Mouse (Mus musculus): ENCODE measurements around the gene B230118H07Rik. TPM values are rescaled to one million over a fixed set of nuclear protein-coding genes. Genes with fewer than 3 reads are reported as not detected.

B230118H07Rik gene
- polyA plus RNA-seq, 2 experiments, result 22.2 to 47.3 TPM

DNA sequence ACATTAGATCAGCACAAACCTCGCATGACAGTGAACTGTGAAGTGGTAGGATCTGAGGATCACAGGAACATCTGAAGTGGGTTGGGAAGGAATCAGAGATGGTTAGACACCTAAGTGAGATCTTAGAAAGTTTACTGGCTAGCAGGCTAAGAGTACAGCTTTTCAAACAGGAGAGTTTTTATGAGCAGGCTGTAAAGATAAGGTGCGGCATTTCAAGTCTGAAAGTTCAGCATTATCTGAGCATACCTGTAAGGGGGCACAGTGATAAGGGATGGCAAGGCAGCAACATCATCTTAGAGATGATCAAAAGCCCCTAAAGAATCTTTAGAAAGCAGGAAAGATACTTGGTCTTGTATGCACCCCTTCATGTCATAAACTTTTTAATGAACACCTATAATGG lies 81.8 kb downstream of the B230118H07Rik start:
- Histone ChIP-seq H3K4me2 (replicated peaks; ENCODE audit: low read depth, low read length, severe bottlenecking) (no peak overlapping the region), H3K36me3 (ENCODE audit: control insufficient read depth, insufficient read depth, low read length) (no peaks in the 10 kb centered on the region), H3K27me3 (ENCODE audit: control insufficient read depth, insufficient read depth, low read length) (no peaks in the 10 kb centered on the region), H3K9ac (ENCODE audit: low read depth, low read length, severe bottlenecking) (no peak overlapping the region), H3K4me3 (replicated peaks; ENCODE audit: low read length) (no peak overlapping the region), H3K9me3 (ENCODE audit: control insufficient read depth, low read length) (no peaks in the 10 kb centered on the region), H3K27ac (replicated peaks; ENCODE audit: low read depth, low read length) (no peak overlapping the region), H3K4me1 (ENCODE audit: control insufficient read depth, insufficient read depth, low read length) (no peaks in the 10 kb centered on the region)
- DNase-seq (ENCODE audit: low spot score) (no peak), ATAC-seq (ENCODE audit: low FRiP score, low read depth) (no peak)
- TF ChIP-seq POLR2A (IDR thresholded peaks at IDR 0.05; ENCODE audit: borderline replicate concordance, extremely low read depth, insufficient read depth, insufficient read length), result no peak
- 79% methylated on average over 2 of the region's 2 CpGs for WGBS

DNA sequence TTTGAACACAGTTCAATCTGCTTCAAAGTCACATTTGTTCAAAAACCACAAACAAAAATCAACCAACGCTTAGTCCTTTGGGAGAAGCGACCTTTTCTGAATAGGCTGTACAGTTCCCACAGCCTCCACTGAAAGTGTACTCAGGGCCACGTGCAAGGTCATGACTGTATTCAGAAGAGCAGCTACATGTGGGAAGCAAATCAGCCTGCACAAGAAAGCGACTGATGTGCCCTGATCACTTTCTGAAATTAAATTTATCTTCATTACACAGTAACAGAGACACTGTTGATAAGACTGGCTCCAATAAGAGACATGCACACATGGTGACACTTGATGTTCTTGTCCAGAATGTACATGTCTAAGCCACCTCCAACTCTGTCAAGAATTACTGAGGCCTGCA lies 85.6 kb downstream of the B230118H07Rik start:
- Histone ChIP-seq H3K4me2 (replicated peaks; ENCODE audit: low read depth, low read length, severe bottlenecking) (no peak overlapping the region), H3K9me3 (ENCODE audit: control insufficient read depth, low read length) (no peaks in the 10 kb centered on the region), H3K4me3 (replicated peaks; ENCODE audit: low read length) (no peak overlapping the region), H3K27me3 (ENCODE audit: control insufficient read depth, insufficient read depth, low read length) (no peaks in the 10 kb centered on the region), H3K9ac (ENCODE audit: low read depth, low read length, severe bottlenecking) (no peak overlapping the region), H3K27ac (replicated peaks; ENCODE audit: low read depth, low read length) (no peak overlapping the region), H3K36me3 (ENCODE audit: control insufficient read depth, insufficient read depth, low read length) (no peaks in the 10 kb centered on the region), H3K4me1 (ENCODE audit: control insufficient read depth, insufficient read depth, low read length) (no peaks in the 10 kb centered on the region)
- TF ChIP-seq POLR2A (IDR thresholded peaks at IDR 0.05; ENCODE audit: borderline replicate concordance, extremely low read depth, insufficient read depth, insufficient read length), result no peak
- no peak for DNase-seq (ENCODE audit: low spot score)
- 86% methylated on average over 4 of the region's 4 CpGs for WGBS
- ATAC-seq (ENCODE audit: low FRiP score, low read depth), result no peak

DNA sequence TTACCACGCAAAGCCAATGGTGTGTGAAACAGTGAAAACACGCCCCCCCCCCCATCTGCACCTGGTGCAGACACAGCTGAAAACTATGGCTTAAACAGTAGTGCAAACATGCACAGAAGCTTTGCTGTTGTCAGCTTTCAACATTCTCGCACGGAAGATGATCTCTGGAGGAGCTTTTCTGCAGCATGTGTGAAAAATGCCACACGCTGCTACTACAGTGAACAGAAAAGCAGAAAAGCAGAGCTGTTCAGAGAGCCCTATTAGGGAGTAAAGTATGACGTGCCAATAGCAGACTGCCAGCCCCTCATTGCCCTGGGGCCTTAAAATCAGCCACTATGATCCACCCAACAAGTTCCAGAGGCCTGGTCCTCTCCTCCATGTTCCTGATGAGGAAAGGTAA lies 86.1 kb downstream of the B230118H07Rik start:
- no peak overlapping the region for H3K9ac ChIP-seq (ENCODE audit: low read depth, low read length, severe bottlenecking)
- no peak overlapping the region for H3K4me3 ChIP-seq (replicated peaks; ENCODE audit: low read length)
- DNase-seq (ENCODE audit: low spot score), result no peak
- no peaks in the 10 kb centered on the region for H3K9me3 ChIP-seq (ENCODE audit: control insufficient read depth, low read length)
- 69% methylated on average over 6 of the region's 6 CpGs for WGBS
- ATAC-seq (ENCODE audit: low FRiP score, low read depth), result no peak
- H3K27ac ChIP-seq (replicated peaks; ENCODE audit: low read depth, low read length), result no peak overlapping the region
- H3K4me1 ChIP-seq (ENCODE audit: control insufficient read depth, insufficient read depth, low read length), result no peaks in the 10 kb centered on the region
- no peaks in the 10 kb centered on the region for H3K36me3 ChIP-seq (ENCODE audit: control insufficient read depth, insufficient read depth, low read length)
- H3K4me2 ChIP-seq (replicated peaks; ENCODE audit: low read depth, low read length, severe bottlenecking), result no peak overlapping the region
- H3K27me3 ChIP-seq (ENCODE audit: control insufficient read depth, insufficient read depth, low read length), result no peaks in the 10 kb centered on the region
- TF ChIP-seq POLR2A (IDR thresholded peaks at IDR 0.05; ENCODE audit: borderline replicate concordance, extremely low read depth, insufficient read depth, insufficient read length), result no peak

DNA sequence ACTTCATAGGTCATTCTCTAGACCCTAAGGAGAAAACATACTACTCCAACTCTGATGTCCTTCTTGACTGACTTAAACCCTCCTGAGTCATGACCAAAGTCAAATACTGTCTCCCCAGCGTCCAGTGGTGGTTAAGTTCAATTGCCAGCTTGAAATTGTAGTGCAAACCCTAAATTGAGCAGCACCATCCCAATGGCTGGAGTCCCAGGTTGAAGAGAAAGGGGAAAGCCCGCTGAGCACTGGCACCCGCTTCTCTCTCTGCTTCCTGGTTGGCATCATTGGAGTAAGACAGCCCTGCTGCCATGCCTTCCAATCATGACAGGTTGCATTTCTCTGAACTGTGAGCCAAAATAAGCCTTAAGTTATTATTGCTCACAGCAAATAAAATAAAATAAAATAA lies 89.9 kb downstream of the B230118H07Rik start:
- Histone ChIP-seq H3K4me1 (ENCODE audit: control insufficient read depth, insufficient read depth, low read length) (no peaks in the 10 kb centered on the region), H3K4me3 (replicated peaks; ENCODE audit: low read length) (no peak overlapping the region), H3K9ac (ENCODE audit: low read depth, low read length, severe bottlenecking) (no peak overlapping the region), H3K4me2 (replicated peaks; ENCODE audit: low read depth, low read length, severe bottlenecking) (no peak overlapping the region), H3K27me3 (ENCODE audit: control insufficient read depth, insufficient read depth, low read length) (no peaks in the 10 kb centered on the region), H3K27ac (replicated peaks; ENCODE audit: low read depth, low read length) (no peak overlapping the region), H3K36me3 (ENCODE audit: control insufficient read depth, insufficient read depth, low read length) (no peaks in the 10 kb centered on the region), H3K9me3 (ENCODE audit: control insufficient read depth, low read length) (no peaks in the 10 kb centered on the region)
- 93% methylated on average over 3 of the region's 3 CpGs for WGBS
- ATAC-seq (ENCODE audit: low FRiP score, low read depth) (no peak), DNase-seq (ENCODE audit: low spot score) (no peak)
- TF ChIP-seq POLR2A (IDR thresholded peaks at IDR 0.05; ENCODE audit: borderline replicate concordance, extremely low read depth, insufficient read depth, insufficient read length), result no peak

DNA sequence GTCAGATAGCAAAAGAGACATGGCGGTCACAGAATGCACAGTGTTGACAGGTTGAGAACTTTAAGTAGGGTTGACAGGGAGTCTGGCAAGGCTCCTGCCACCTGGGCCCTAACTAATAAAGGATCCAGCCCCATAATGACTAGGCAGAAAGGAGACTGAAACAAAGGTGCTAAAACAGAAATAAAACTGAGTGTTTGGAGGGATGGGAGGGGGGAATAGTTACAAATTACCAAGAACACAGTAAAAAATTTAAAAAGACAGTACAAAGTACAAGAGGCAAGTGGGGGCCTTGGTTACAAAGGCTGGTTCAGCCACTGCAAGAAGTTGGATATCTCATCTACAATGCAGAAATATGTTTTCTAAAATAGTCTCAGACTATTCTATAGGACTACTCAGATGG lies 93.4 kb downstream of the B230118H07Rik start:
- 79% methylated on average over 1 of the region's 1 CpGs for WGBS
- Histone ChIP-seq H3K9me3 (ENCODE audit: control insufficient read depth, low read length) (no peaks in the 10 kb centered on the region), H3K4me3 (replicated peaks; ENCODE audit: low read length) (no peak overlapping the region), H3K36me3 (ENCODE audit: control insufficient read depth, insufficient read depth, low read length) (no peaks in the 10 kb centered on the region), H3K27me3 (ENCODE audit: control insufficient read depth, insufficient read depth, low read length) (no peaks in the 10 kb centered on the region), H3K4me2 (replicated peaks; ENCODE audit: low read depth, low read length, severe bottlenecking) (no peak overlapping the region), H3K9ac (ENCODE audit: low read depth, low read length, severe bottlenecking) (no peak overlapping the region), H3K27ac (replicated peaks; ENCODE audit: low read depth, low read length) (no peak overlapping the region), H3K4me1 (ENCODE audit: control insufficient read depth, insufficient read depth, low read length) (no peaks in the 10 kb centered on the region)
- DNase-seq (ENCODE audit: low spot score) (no peak), ATAC-seq (ENCODE audit: low FRiP score, low read depth) (no peak)
- TF ChIP-seq POLR2A (IDR thresholded peaks at IDR 0.05; ENCODE audit: borderline replicate concordance, extremely low read depth, insufficient read depth, insufficient read length), result no peak

DNA sequence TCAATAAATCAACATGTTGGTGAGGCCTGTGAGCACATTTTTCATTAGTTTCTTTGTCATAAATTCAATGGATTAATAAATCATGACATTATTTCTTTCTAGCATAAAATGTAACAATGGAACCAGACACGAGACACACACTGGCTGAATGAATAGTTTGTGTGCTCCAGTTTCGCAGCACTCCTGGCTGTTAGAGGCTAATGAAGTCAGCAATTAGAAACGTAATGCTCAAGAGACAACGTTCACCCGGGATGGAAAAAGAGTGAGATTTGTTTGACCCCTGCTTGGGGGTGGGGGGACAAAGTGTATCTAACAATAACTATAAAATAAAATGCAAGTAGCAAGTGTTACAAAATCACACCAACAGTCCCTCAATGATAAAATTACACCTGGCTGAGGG lies 95.5 kb downstream of the B230118H07Rik start:
- no peak for ATAC-seq (ENCODE audit: low FRiP score, low read depth)

More for the DNA sequence above, 95.5 kb downstream of the B230118H07Rik start:
- H3K27me3 ChIP-seq (ENCODE audit: control insufficient read depth, insufficient read depth, low read length), result no peaks in the 10 kb centered on the region
- no peak overlapping the region for H3K4me2 ChIP-seq (replicated peaks; ENCODE audit: low read depth, low read length, severe bottlenecking)
- H3K27ac ChIP-seq (replicated peaks; ENCODE audit: low read depth, low read length), result no peak overlapping the region
- WGBS, result 55% methylated on average over 5 of the region's 5 CpGs
- no peak overlapping the region for H3K4me3 ChIP-seq (replicated peaks; ENCODE audit: low read length)
- no peak for TF ChIP-seq POLR2A (IDR thresholded peaks at IDR 0.05; ENCODE audit: borderline replicate concordance, extremely low read depth, insufficient read depth, insufficient read length)
- no peak overlapping the region for H3K9ac ChIP-seq (ENCODE audit: low read depth, low read length, severe bottlenecking)
- DNase-seq (ENCODE audit: low spot score), result no peak
- H3K9me3 ChIP-seq (ENCODE audit: control insufficient read depth, low read length), result no peaks in the 10 kb centered on the region
- no peaks in the 10 kb centered on the region for H3K36me3 ChIP-seq (ENCODE audit: control insufficient read depth, insufficient read depth, low read length)
- H3K4me1 ChIP-seq (ENCODE audit: control insufficient read depth, insufficient read depth, low read length), result no peaks in the 10 kb centered on the region
